Mouse (Mus musculus) T-helper 2 cell (primary cell): ENCODE measurements around the gene Mterf4.

Experiments
- in situ Hi-C: fragments of 300-600 bp; cut with MboI, MseI; formaldehyde crosslinking; loops from one replicate; pipeline ENCODE4 v1.15.1; 2025; ENCODE audit warnings: high pct_unique_total_duplicates

Gene Mterf4

GRCm38 (mm10) chr1:93267207-93267606 is 38.5 kb downstream of the Mterf4 start:
- in situ Hi-C loops = no loop called here

- in situ Hi-C loops = no loop called here
Observed at GRCm38 (mm10) chr1:93257560-93257959, 48.2 kb downstream of the Mterf4 start.

GRCm38 (mm10) chr1:93255761-93256160 is 50.0 kb downstream of the Mterf4 start:
- in situ Hi-C loops = no loop called here

- in situ Hi-C loops = no loop called here
Observed at GRCm38 (mm10) chr1:93252586-93252985, 53.1 kb downstream of the Mterf4 start.
